Mouse (Mus musculus): ENCODE results near the gene Lin9. TPM values are rescaled to one million over a fixed set of nuclear protein-coding genes. Genes with fewer than 3 reads are reported as not detected.

The Lin9 gene
- polyA plus RNA-seq, 1 experiment: 0.18 TPM

GRCm38 (mm10) chr1:180696626-180697352 is 55.8 kb downstream of the Lin9 start, which contains the start of gene Mixl1:
TSS of gene Mixl1 (minus strand) at chr1:180697034.
- peaks cover 5% of the 10 kb centered on the region; the same call in 1 of the 2 replicates for H3K9me3 ChIP-seq (ENCODE audit: control insufficient read depth, low read length)
- peak within 1 kb of the TSS; percentile 32 for H3K4me3 ChIP-seq (replicated peaks)
- peaks cover 6% of the 10 kb centered on the region; the same call in 1 of the 2 replicates for H3K4me1 ChIP-seq (ENCODE audit: control insufficient read depth)
- peaks cover 59% of the 10 kb centered on the region for H3K27me3 ChIP-seq (ENCODE audit: control insufficient read depth)
- peaks cover 10% of the 10 kb centered on the region for H3K36me3 ChIP-seq (ENCODE audit: control insufficient read depth)
- no peak for TF ChIP-seq GATA1 (IDR thresholded peaks at IDR 0.05; ENCODE audit: low read length)
- no peak for TF ChIP-seq TAL1 (IDR thresholded peaks at IDR 0.05; ENCODE audit: low read length)

- Histone ChIP-seq H3K36me3 (ENCODE audit: control insufficient read depth) (no peaks in the 10 kb centered on the region), H3K27me3 (ENCODE audit: control insufficient read depth) (peaks cover 62% of the 10 kb centered on the region), H3K4me3 (replicated peaks) (no peak overlapping the region), H3K9me3 (ENCODE audit: control insufficient read depth, low read length) (peaks cover 5% of the 10 kb centered on the region; the same call in 1 of the 2 replicates), H3K4me1 (ENCODE audit: control insufficient read depth) (peaks cover 6% of the 10 kb centered on the region; the same call in 1 of the 2 replicates)
- TF ChIP-seq TAL1 (IDR thresholded peaks at IDR 0.05; ENCODE audit: low read length) (no peak), GATA1 (IDR thresholded peaks at IDR 0.05; ENCODE audit: low read length) (no peak)
Measured at GRCm38 (mm10) chr1:180698063-180698462, 57.1 kb downstream of the Lin9 start.

- Histone ChIP-seq H3K27me3 (ENCODE audit: control insufficient read depth) (peaks cover 27% of the 10 kb centered on the region), H3K9me3 (ENCODE audit: control insufficient read depth, low read length) (no peaks in the 10 kb centered on the region), H3K4me3 (replicated peaks) (no peak overlapping the region), H3K36me3 (ENCODE audit: control insufficient read depth) (no peaks in the 10 kb centered on the region), H3K4me1 (ENCODE audit: control insufficient read depth) (peaks cover 2% of the 10 kb centered on the region; the same call in 1 of the 2 replicates)
- TF ChIP-seq TAL1 (IDR thresholded peaks at IDR 0.05; ENCODE audit: low read length) (no peak), GATA1 (IDR thresholded peaks at IDR 0.05; ENCODE audit: low read length) (no peak)
Measured at GRCm38 (mm10) chr1:180703400-180703799, 62.5 kb downstream of the Lin9 start.

- no peak overlapping the region for H3K4me3 ChIP-seq (replicated peaks)
- TF ChIP-seq TAL1 (IDR thresholded peaks at IDR 0.05; ENCODE audit: low read length) (no peak), GATA1 (IDR thresholded peaks at IDR 0.05; ENCODE audit: low read length) (no peak)
- H3K27me3 ChIP-seq (ENCODE audit: control insufficient read depth): peaks cover 8% of the 10 kb centered on the region
- peaks cover 10% of the 10 kb centered on the region for H3K4me1 ChIP-seq (ENCODE audit: control insufficient read depth)
- H3K36me3 ChIP-seq (ENCODE audit: control insufficient read depth): no peaks in the 10 kb centered on the region
- no peaks in the 10 kb centered on the region for H3K9me3 ChIP-seq (ENCODE audit: control insufficient read depth, low read length)
Measured at GRCm38 (mm10) chr1:180707368-180707767, 66.4 kb downstream of the Lin9 start.

- no peak for TF ChIP-seq GATA1 (IDR thresholded peaks at IDR 0.05; ENCODE audit: low read length)
- TF ChIP-seq TAL1 (IDR thresholded peaks at IDR 0.05; ENCODE audit: low read length): no peak
- Histone ChIP-seq H3K4me3 (replicated peaks) (no peak overlapping the region), H3K36me3 (ENCODE audit: control insufficient read depth) (no peaks in the 10 kb centered on the region), H3K4me1 (ENCODE audit: control insufficient read depth) (peaks cover 10% of the 10 kb centered on the region), H3K27me3 (ENCODE audit: control insufficient read depth) (peaks cover 5% of the 10 kb centered on the region; the same call in 1 of the 2 replicates), H3K9me3 (ENCODE audit: control insufficient read depth, low read length) (no peaks in the 10 kb centered on the region)
Measured at GRCm38 (mm10) chr1:180707813-180708212, 66.9 kb downstream of the Lin9 start.

- no peaks in the 10 kb centered on the region for H3K36me3 ChIP-seq (ENCODE audit: control insufficient read depth)
- no peak for TF ChIP-seq GATA1 (IDR thresholded peaks at IDR 0.05; ENCODE audit: low read length)
- no peak for TF ChIP-seq TAL1 (IDR thresholded peaks at IDR 0.05; ENCODE audit: low read length)
- peaks cover 10% of the 10 kb centered on the region for H3K4me1 ChIP-seq (ENCODE audit: control insufficient read depth)
- no peaks in the 10 kb centered on the region for H3K9me3 ChIP-seq (ENCODE audit: control insufficient read depth, low read length)
- no peak overlapping the region for H3K4me3 ChIP-seq (replicated peaks)
- H3K27me3 ChIP-seq (ENCODE audit: control insufficient read depth): peaks cover 1% of the 10 kb centered on the region
Measured at GRCm38 (mm10) chr1:180708935-180709776, 68.2 kb downstream of the Lin9 start.

- peaks cover 6% of the 10 kb centered on the region for H3K27me3 ChIP-seq (ENCODE audit: control insufficient read depth)
- TF ChIP-seq GATA1 (IDR thresholded peaks at IDR 0.05; ENCODE audit: low read length) (no peak), TAL1 (IDR thresholded peaks at IDR 0.05; ENCODE audit: low read length) (no peak)
- no peaks in the 10 kb centered on the region for H3K9me3 ChIP-seq (ENCODE audit: control insufficient read depth, low read length)
- H3K4me1 ChIP-seq (ENCODE audit: control insufficient read depth): peaks cover 20% of the 10 kb centered on the region
- H3K4me3 ChIP-seq (replicated peaks): no peak overlapping the region
- H3K36me3 ChIP-seq (ENCODE audit: control insufficient read depth): no peaks in the 10 kb centered on the region
Measured at GRCm38 (mm10) chr1:180718756-180719155, 77.8 kb downstream of the Lin9 start.

- Histone ChIP-seq H3K9me3 (ENCODE audit: control insufficient read depth, low read length) (no peaks in the 10 kb centered on the region), H3K27me3 (ENCODE audit: control insufficient read depth) (peaks cover 3% of the 10 kb centered on the region; the same call in 1 of the 2 replicates), H3K4me3 (replicated peaks) (no peak overlapping the region), H3K4me1 (ENCODE audit: control insufficient read depth) (peaks cover 27% of the 10 kb centered on the region), H3K36me3 (ENCODE audit: control insufficient read depth) (no peaks in the 10 kb centered on the region)
- TF ChIP-seq TAL1 (IDR thresholded peaks at IDR 0.05; ENCODE audit: low read length): no peak
- no peak for TF ChIP-seq GATA1 (IDR thresholded peaks at IDR 0.05; ENCODE audit: low read length)
Measured at GRCm38 (mm10) chr1:180719483-180719882, 78.5 kb downstream of the Lin9 start.

All from erythroblast, embryonic 14.5 days (primary cell).